Comparison of ENCODE assay signal across 10 mouse cellular contexts in the genomic region with DNA sequence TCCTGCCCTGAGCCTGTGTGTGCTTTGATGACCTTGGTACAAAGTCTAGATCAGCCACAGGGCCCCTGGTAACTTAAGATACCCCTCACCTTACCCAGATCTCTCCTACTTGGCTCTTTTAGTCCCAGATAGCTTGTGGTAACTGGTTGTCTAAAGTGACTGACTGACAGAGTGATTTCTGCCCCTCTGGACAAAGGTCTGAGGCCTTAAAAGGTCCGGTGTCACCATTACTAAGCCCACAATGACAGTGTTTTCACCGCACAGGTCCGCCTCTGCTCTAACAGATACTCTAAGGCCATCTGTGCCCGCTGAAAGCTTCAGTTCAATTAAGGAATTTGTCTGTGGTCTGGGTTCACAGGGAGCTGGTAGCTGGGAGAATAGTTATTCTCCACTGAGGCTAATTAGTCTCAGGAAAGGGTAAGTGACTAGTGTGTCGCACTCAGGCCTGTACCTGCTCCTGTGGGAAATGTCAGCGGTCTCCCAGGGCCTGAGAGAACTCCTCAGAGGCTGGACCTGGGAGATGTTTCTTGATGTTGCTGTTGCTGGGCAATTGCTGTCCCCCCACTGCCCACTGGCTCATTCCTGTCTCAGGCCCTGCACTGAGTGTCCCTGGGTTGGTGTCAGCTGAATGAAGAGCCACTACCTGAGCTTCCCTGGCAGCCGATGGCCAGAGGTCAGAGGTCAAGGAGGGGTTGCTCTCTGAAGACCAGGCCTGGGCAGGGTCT. TPM values are rescaled to one million over a fixed set of nuclear protein-coding genes. Genes with fewer than 3 reads are reported as not detected.
DNase-seq lines count a peak whose midpoint lies in the region; ATAC-seq and TF ChIP-seq lines count a peak whose summit lies in the region.
"Had no signal": no experiment of that assay in that cellular context is flagged by ENCODE, and none has a peak within 500 bp of the region (broad histone marks: within the 10 kb centered on the region; RNA-seq: fewer than 3 reads in every experiment).

No protein-coding gene starts in this region.

- TF ChIP-seq RAD21 in CH12.LX (IDR thresholded peaks at IDR 0.05; ENCODE audit: low read depth, low read length): no peak

- H3K79me2 ChIP-seq in CH12.LX (replicated peaks; ENCODE audit: control insufficient read depth, extremely low read depth, insufficient read depth, poor library complexity, severe bottlenecking): no peaks in the 10 kb centered on the region

- no peaks in the 10 kb centered on the region for H3K27me3 ChIP-seq in heart, embryonic 13.5 days (replicated peaks)
- H3K27me3 ChIP-seq in CH12.LX (replicated peaks): peaks cover 2% of the 10 kb centered on the region
- H3K27me3 ChIP-seq in limb, embryonic 13.5 days: no peaks in the 10 kb centered on the region

- H3K4me3 ChIP-seq in heart, embryonic 13.5 days: no peak overlapping the region; the same call in 1 of the 2 replicates
- H3K4me3 ChIP-seq in CH12.LX (replicated peaks in 1 of 3; ENCODE audit: low read depth in 2 of 3, low read length in 2 of 3, poor library complexity in 1 of 3): no peak overlapping the region
- no peak overlapping the region for H3K4me3 ChIP-seq in brown adipose tissue, adult 24 weeks (ENCODE audit: insufficient read depth, low read depth, low read length)
- H3K4me3 ChIP-seq in limb, embryonic 13.5 days: no peak overlapping the region

- H3K9me3 ChIP-seq in heart, embryonic 13.5 days: no peaks in the 10 kb centered on the region
- H3K9me3 ChIP-seq in CH12.LX (replicated peaks; ENCODE audit: low read length): no peaks in the 10 kb centered on the region
- H3K9me3 ChIP-seq in limb, embryonic 13.5 days: no peaks in the 10 kb centered on the region

- peak overlapping the region; percentile 85 for H3K27ac ChIP-seq in heart, embryonic 13.5 days (replicated peaks)
- H3K27ac ChIP-seq in CH12.LX (ENCODE audit: insufficient read depth, low read depth): no peak overlapping the region
- H3K27ac ChIP-seq in brown adipose tissue, adult 24 weeks (replicated peaks; ENCODE audit: low read depth, low read length): peak overlapping the region; percentile 69
- peak overlapping the region; percentile 28; the same call in 1 of the 2 replicates for H3K27ac ChIP-seq in limb, embryonic 13.5 days

- TF ChIP-seq EP300 in CH12.LX (IDR thresholded peaks at IDR 0.05; ENCODE audit: low read length): no peak

- peak overlapping the region; percentile 41 for H3K4me2 ChIP-seq in heart, embryonic 13.5 days
- peak overlapping the region; percentile 77; the same call in 1 of the 2 replicates for H3K4me2 ChIP-seq in CH12.LX (ENCODE audit: insufficient read depth, low read depth, poor library complexity, severe bottlenecking)
- no peak overlapping the region for H3K4me2 ChIP-seq in limb, embryonic 13.5 days (replicated peaks)

- intact Hi-C loops in heart, postnatal 25 days (cut with DNase I): loop anchor here (2.0 kb wide), 1 partner anchor 32 kb away; no protein-coding TSS in a partner anchor

- in situ Hi-C loops in CH12.LX (cut with MboI; ENCODE audit: low pct_ligation_motif_present, low pct_unique_long_range_greater_than_20kb, low sequenced_read_pairs): no loop called here

- peaks cover 93% of the 10 kb centered on the region for H3K4me1 ChIP-seq in heart, embryonic 13.5 days
- peaks cover 21 to 59% of the 10 kb centered on the region in 2 experiments for H3K4me1 ChIP-seq in CH12.LX (ENCODE audit: control insufficient read depth in 1 of 2, insufficient read depth in 2 of 2)
- H3K4me1 ChIP-seq in brown adipose tissue, adult 24 weeks (ENCODE audit: control insufficient read depth, insufficient read depth, insufficient read length, low read length): peaks cover 51% of the 10 kb centered on the region
- H3K4me1 ChIP-seq in limb, embryonic 13.5 days: peaks cover 82% of the 10 kb centered on the region

- TF ChIP-seq CTCF in CH12.LX (conservative IDR thresholded peaks at IDR 0.05 in 1 of 2, IDR thresholded peaks at IDR 0.05 in 1 of 2; ENCODE audit: low read depth in 2 of 2, low read length in 2 of 2): no peak

- TF ChIP-seq POLR2A in CH12.LX (IDR thresholded peaks at IDR 0.05; ENCODE audit: low read depth, low read length): no peak

- 62% methylated on average over 7 of the region's 7 CpGs for WGBS in heart, embryonic 13.5 days
- WGBS in limb, embryonic 13.5 days: 46% methylated on average over 7 of the region's 7 CpGs

- DNase-seq in heart, postnatal 25 days (ENCODE audit: low spot score): no peak
- DNase-seq in CH12.LX (ENCODE audit: extremely low read depth): no peak
- DNase-seq in cerebellum, adult 11 months: no peak
- no peak for DNase-seq in urinary bladder, postnatal 4 days (ENCODE audit: low spot score in 2 of 2)
- no peak for DNase-seq in cerebellum, adult 9-10 months
- DNase-seq: gastrocnemius, postnatal 10 days; right cerebral cortex, postnatal 4 days had no signal

- ATAC-seq in heart, embryonic 13.5 days (ENCODE audit: extremely low read depth, insufficient number of reproducible peaks, low FRiP score, low TSS enrichment): no peak
- ATAC-seq in limb, embryonic 13.5 days (ENCODE audit: low FRiP score, low read depth): no peak

- H3K36me3 ChIP-seq in heart, embryonic 13.5 days: no peaks in the 10 kb centered on the region
- no peaks in the 10 kb centered on the region for H3K36me3 ChIP-seq in CH12.LX (replicated peaks in 1 of 2; ENCODE audit: control insufficient read depth in 1 of 2, insufficient read depth in 1 of 2, low read length in 1 of 2)
- no peaks in the 10 kb centered on the region for H3K36me3 ChIP-seq in limb, embryonic 13.5 days

- dilution Hi-C loops in CH12.LX (cut with MboI; ENCODE audit: extremely low pct_ligation_motif_present, extremely low pct_unique_long_range_greater_than_20kb, low sequenced_read_pairs): no loop called here

- H3K9ac ChIP-seq in heart, embryonic 13.5 days: peak overlapping the region; percentile 65
- H3K9ac ChIP-seq in CH12.LX (ENCODE audit: insufficient read depth, low read depth): peak overlapping the region; percentile 42
- 0 out of 2 replicates have a peak overlapping the region, but pooled peaks have one; percentile 53 for H3K9ac ChIP-seq in limb, embryonic 13.5 days

TF ChIP-seq in CH12.LX, 34 proteins besides CTCF, POLR2A, EP300 and RAD21:
- no peak for TF ChIP-seq NRF1 (IDR thresholded peaks at IDR 0.05; ENCODE audit: low read depth, low read length)
- TF ChIP-seq HCFC1 (IDR thresholded peaks at IDR 0.05; ENCODE audit: low read depth, low read length): no peak
- TF ChIP-seq GABPA (IDR thresholded peaks at IDR 0.05; ENCODE audit: insufficient replicate concordance, low read depth, low read length): no peak
- no peak for TF ChIP-seq RCOR1 (conservative IDR thresholded peaks at IDR 0.05; ENCODE audit: low read depth, low read length)
- TF ChIP-seq ZMIZ1 (IDR thresholded peaks at IDR 0.05; ENCODE audit: low read depth, low read length): no peak
- no peak for TF ChIP-seq E2F4 (IDR thresholded peaks at IDR 0.05; ENCODE audit: insufficient replicate concordance, low read depth, low read length)
- no peak for TF ChIP-seq USF2 (conservative IDR thresholded peaks at IDR 0.05; ENCODE audit: low read depth, low read length)
- TF ChIP-seq MAX (IDR thresholded peaks at IDR 0.05; ENCODE audit: low read length): no peak
- TF ChIP-seq TBP (conservative IDR thresholded peaks at IDR 0.05; ENCODE audit: low read depth, low read length): no peak
- TF ChIP-seq ELF1 (IDR thresholded peaks at IDR 0.05; ENCODE audit: low read depth, low read length): no peak

RNA-seq across cellular contexts. Expression of a gene that starts 41.1 kb away (rescaled TPM):
- polyA plus RNA-seq in heart, embryonic 13.5 days (2015; fragmentation: Nextera tagmentation; extraction: Ambion mirVana): 5.6 and 6.2 TPM in 2 replicates
- 10 to 100 TPM; 23.3 to 31.3 TPM for total RNA-seq in heart, postnatal 25 days (2021)
- total RNA-seq in CH12.LX (2012; rRNA removed) (9.0 and 10.3 TPM in 2 replicates), CH12.LX (2014; rRNA removed) (8.5 and 8.9 TPM in 2 replicates)
- polyA plus RNA-seq in CH12.LX (2012; ENCODE audit: insufficient read length, low read depth): 18.5 and 24.2 TPM in 2 replicates
- polyA plus RNA-seq in brown adipose tissue, adult 24 weeks (2012; ENCODE audit: insufficient read depth, insufficient read length, missing spikeins): 90.6 and 103 TPM in 2 replicates
- 18.7 and 19.7 TPM in 2 replicates for polyA plus RNA-seq in limb, embryonic 13.5 days (2015; fragmentation: Nextera tagmentation; extraction: Ambion mirVana)
